ENCODE assay signal across 10 mouse cellular contexts in genomic region chr6:125498062-125498461, GRCm38 (mm10). TPM values are rescaled to one million over a fixed set of nuclear protein-coding genes. Genes with fewer than 3 reads are reported as not detected.
DNase-seq lines count a peak whose midpoint lies in the region; ATAC-seq and TF ChIP-seq lines count a peak whose summit lies in the region.
"Had no signal": no experiment of that assay in that cellular context is flagged by ENCODE, and none has a peak within 500 bp of the region (broad histone marks: within the 10 kb centered on the region; RNA-seq: fewer than 3 reads in every experiment).

No protein-coding gene starts in this region.

- DNase-seq in heart, postnatal 0 days (ENCODE audit: low spot score), result no peak
- no peak for DNase-seq in heart, postnatal 36 days
- DNase-seq in B cell, adult 2 months, result peak; percentile 50
- DNase-seq in adipocyte (ENCODE audit: low spot score), result peak; percentile 66
- DNase-seq in limb, embryonic 10.5 days (ENCODE audit: low spot score), result peak; percentile 64
- DNase-seq in frontal cortex, adult 2 months (ENCODE audit: extremely low spot score in 1 of 2, low spot score in 1 of 2), result no peak
- no peak for DNase-seq in left cerebral cortex, adult 11 months (ENCODE audit: low spot score)
- no peak for DNase-seq in cerebellum, adult 18-20 months

- TF ChIP-seq CTCF in heart, postnatal 0 days (IDR thresholded peaks at IDR 0.05; ENCODE audit: low read depth), result peak; percentile 65

- intact Hi-C loops in heart, postnatal 36 days (cut with DNase I), result loop anchor here (1.0 to 2.0 kb wide), 2 partner anchors 72 to 103 kb away; no protein-coding TSS in a partner anchor

- no peak for TF ChIP-seq EP300 in heart, postnatal 0 days (IDR thresholded peaks at IDR 0.05; ENCODE audit: low read depth)

- H3K4me2 ChIP-seq in heart, postnatal 0 days (ENCODE audit: low read depth, low read length), result no peak overlapping the region
- H3K4me2 ChIP-seq: embryonic facial prominence, embryonic 12.5 days had no signal

- no peak for ATAC-seq in heart, postnatal 0 days (ENCODE audit: insufficient read depth, low read depth)

- WGBS in heart, postnatal 0 days, result 26% methylated on average over 5 of the region's 5 CpGs
- WGBS in limb, embryonic 10.5 days, result 31% methylated on average over 5 of the region's 5 CpGs

- no peak overlapping the region for H3K4me3 ChIP-seq in heart, postnatal 0 days (ENCODE audit: low read depth, low read length)
- no peak overlapping the region for H3K4me3 ChIP-seq in limb, embryonic 10.5 days
- H3K4me3 ChIP-seq: embryonic facial prominence, embryonic 12.5 days; megakaryocyte, embryonic 14.5 days had no signal

- no peaks in the 10 kb centered on the region for H3K4me1 ChIP-seq in heart, postnatal 0 days (ENCODE audit: control insufficient read depth, insufficient read depth)
- H3K4me1 ChIP-seq in limb, embryonic 10.5 days, result peaks cover 17% of the 10 kb centered on the region

- no peak overlapping the region for H3K9ac ChIP-seq in heart, postnatal 0 days (replicated peaks; ENCODE audit: low read depth, low read length)
- H3K9ac ChIP-seq: embryonic facial prominence, embryonic 12.5 days had no signal

- H3K27ac ChIP-seq in heart, postnatal 0 days (ENCODE audit: low read depth), result no peak overlapping the region
- H3K27ac ChIP-seq in limb, embryonic 10.5 days, result no peak overlapping the region
- H3K27ac ChIP-seq: embryonic facial prominence, embryonic 12.5 days had no signal

- no peaks in the 10 kb centered on the region for H3K36me3 ChIP-seq in heart, postnatal 0 days (replicated peaks; ENCODE audit: control insufficient read depth, insufficient read depth, low read length)
- H3K36me3 ChIP-seq in limb, embryonic 10.5 days, result no peaks in the 10 kb centered on the region
- H3K36me3 ChIP-seq: embryonic facial prominence, embryonic 12.5 days had no signal

- peaks cover 22% of the 10 kb centered on the region for H3K27me3 ChIP-seq in heart, postnatal 0 days (ENCODE audit: control insufficient read depth, insufficient read depth, low read length)
- H3K27me3 ChIP-seq in limb, embryonic 10.5 days (ENCODE audit: low read depth, poor library complexity, severe bottlenecking), result peaks cover 38% of the 10 kb centered on the region
- H3K27me3 ChIP-seq: megakaryocyte, embryonic 14.5 days had no signal

- no peaks in the 10 kb centered on the region for H3K9me3 ChIP-seq in heart, postnatal 0 days (replicated peaks; ENCODE audit: control insufficient read depth, low read length)
- no peaks in the 10 kb centered on the region for H3K9me3 ChIP-seq in limb, embryonic 10.5 days (replicated peaks)
- H3K9me3 ChIP-seq: embryonic facial prominence, embryonic 12.5 days; megakaryocyte, embryonic 14.5 days had no signal

RNA-seq across cellular contexts. Expression of gene Cd9, which starts 3.5 kb away (rescaled TPM):
- total RNA-seq in heart, postnatal 0 days (2014; rRNA removed; ENCODE audit: low replicate concordance), result 51.9 and 72.4 TPM in 2 replicates
- polyA plus RNA-seq in heart, postnatal 0 days (2015; fragmentation: Nextera tagmentation; extraction: Ambion mirVana), result 99.3 and 99.4 TPM in 2 replicates
- total RNA-seq in heart, postnatal 36 days (2021), result 10 to 100 TPM; 54.7 to 59.2 TPM
- polyA plus RNA-seq in limb, embryonic 10.5 days (2016; fragmentation: Nextera tagmentation; extraction: Ambion mirVana), result 22.5 and 33.2 TPM in 2 replicates
- polyA plus RNA-seq in frontal cortex, adult 2 months (2012; rRNA removed), result 97.2 and 100 TPM in 2 replicates

RNA-seq across cellular contexts. Expression of gene Vwf, which starts 48.5 kb away (rescaled TPM):
- total RNA-seq in heart, postnatal 0 days (2014; rRNA removed; ENCODE audit: low replicate concordance), result 70.5 and 99.9 TPM in 2 replicates
- polyA plus RNA-seq in heart, postnatal 0 days (2015; fragmentation: Nextera tagmentation; extraction: Ambion mirVana), result 21.9 and 25.3 TPM in 2 replicates
- 100 to 1,000 TPM; 107 to 114 TPM for total RNA-seq in heart, postnatal 36 days (2021)
- 4.5 and 5.3 TPM in 2 replicates for polyA plus RNA-seq in limb, embryonic 10.5 days (2016; fragmentation: Nextera tagmentation; extraction: Ambion mirVana)
- 20.2 and 21.5 TPM in 2 replicates for polyA plus RNA-seq in frontal cortex, adult 2 months (2012; rRNA removed)

Comparison
In these comparisons a context has a peak if more than half of its experiments do, and no peak if none do; other contexts are left out.
1. DNase-seq: peak in B cell, adult 2 months (2 of 2), adipocyte (single experiment) and limb, embryonic 10.5 days (single experiment); none in heart, postnatal 0 days (single experiment), heart, postnatal 36 days (0 of 2), frontal cortex, adult 2 months (0 of 2), left cerebral cortex, adult 11 months (single experiment) and cerebellum, adult 18-20 months (0 of 2).